Mouse (Mus musculus): ENCODE data around the gene Sptbn1.

The Sptbn1 gene

DNA sequence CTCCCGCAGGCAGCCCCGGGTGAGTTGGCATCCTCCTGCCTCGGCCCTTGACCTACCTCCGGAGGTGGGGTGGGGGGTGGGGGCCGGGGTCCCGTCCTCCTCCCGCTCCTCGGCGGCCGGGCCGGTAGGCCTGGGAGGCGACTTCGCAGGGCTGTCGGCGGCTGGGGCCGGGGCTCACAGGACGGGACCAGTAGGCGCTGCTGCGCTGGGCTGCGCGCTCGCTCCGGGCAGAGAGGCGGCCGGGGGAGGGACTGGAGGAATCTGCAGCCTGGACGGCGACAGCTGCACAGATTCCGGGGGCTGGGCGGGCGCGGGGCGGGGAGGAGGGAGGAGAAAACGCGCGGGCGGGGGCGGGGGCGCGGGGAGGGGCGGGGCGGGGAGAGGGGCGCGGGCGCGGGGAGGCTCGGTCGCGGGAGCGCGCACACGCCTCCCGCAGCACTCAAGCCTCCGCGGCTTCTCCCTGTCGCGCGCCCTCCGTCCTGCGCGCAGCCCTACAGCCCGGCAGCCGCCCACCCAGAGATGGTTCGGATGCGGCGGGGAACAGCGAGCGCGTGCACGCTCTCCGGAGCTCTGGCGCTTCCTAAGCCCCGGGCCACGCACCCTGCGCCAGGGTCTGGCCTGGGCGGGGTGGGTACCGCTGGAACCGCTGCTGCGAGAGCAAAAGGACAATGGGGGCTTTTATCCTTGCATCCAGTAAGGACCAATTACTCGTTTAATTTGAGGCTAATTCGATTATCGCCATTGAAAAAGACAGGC, at the start of gene Sptbn1:
TSS of gene Sptbn1 (minus strand) at position 284 of the 756 bp plus-strand sequence.
- peak; percentile 87 for DNase-seq (ENCODE audit: low spot score)

- no peak for DNase-seq (ENCODE audit: low spot score)
Measured at GRCm38 (mm10) chr11:30294279-30294678, 26.3 kb upstream of the Sptbn1 start.

DNA sequence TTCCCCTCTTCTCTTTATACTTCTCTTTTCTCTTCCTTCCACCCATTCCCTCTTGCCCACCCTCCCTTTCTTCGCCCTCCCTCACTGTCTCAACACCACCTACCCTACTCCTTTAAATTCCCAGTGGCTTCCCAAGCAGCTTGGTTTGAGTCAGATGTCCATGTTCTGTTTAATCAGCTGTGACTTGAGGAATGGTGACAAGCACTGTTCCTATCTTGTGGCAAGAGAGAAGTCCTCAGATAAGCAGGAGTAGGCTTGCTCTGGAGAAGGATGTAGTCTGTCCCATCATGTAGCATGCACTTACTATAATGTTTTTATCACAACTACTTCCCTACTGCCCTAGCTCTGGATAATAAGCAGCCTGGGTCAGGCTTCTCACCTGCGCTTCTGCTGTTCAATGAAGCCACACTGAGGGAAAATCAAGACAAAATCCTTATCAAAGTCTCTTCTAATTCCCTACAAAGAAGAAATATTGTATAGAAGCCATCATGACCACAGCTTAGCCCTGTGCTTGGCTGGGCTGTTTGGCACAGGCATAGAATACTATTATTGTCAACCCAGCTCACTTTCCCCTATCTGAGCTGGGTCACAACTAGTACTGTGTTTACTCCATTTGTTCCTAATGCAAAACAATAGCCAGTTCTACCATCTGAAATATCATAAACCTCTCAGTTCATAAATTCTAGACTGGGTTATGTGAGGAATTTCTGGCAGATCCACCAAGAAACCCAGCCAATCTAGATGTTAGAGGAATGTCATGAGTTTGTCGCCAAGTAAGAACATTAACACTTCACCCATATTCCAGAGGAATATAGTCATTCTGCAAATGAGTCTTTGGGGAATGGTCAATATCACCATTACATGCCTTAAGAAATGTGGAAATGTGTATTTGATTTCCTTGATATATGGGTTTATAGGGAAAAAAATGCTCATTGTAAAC, 24.5 kb upstream of the Sptbn1 start:
- DNase-seq (ENCODE audit: low spot score), result no peak

DNA sequence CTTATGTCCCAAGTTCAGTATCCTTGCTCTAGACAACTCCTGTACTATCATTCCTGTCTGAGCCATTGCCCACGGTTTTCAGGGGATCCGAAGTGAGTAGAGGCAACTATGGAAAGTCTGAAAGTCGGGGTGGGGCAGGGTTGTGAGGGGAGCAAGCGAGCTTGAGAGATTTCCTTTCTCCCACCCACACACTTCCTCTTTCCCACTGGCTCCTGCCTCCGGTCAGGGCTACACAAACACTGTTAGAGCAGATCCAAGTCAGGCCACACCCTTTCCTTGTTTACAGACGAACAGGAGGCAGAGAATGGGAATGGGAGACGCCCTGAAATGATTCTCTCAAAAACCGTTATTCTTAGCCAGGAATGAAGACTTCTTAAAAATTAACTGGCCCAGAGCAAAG, 23.2 kb upstream of the Sptbn1 start:
- DNase-seq (ENCODE audit: low spot score), result peak; percentile 36

- peak; percentile 11 for DNase-seq (ENCODE audit: low spot score)
Measured at GRCm38 (mm10) chr11:30289470-30290431, 21.8 kb upstream of the Sptbn1 start.

DNA sequence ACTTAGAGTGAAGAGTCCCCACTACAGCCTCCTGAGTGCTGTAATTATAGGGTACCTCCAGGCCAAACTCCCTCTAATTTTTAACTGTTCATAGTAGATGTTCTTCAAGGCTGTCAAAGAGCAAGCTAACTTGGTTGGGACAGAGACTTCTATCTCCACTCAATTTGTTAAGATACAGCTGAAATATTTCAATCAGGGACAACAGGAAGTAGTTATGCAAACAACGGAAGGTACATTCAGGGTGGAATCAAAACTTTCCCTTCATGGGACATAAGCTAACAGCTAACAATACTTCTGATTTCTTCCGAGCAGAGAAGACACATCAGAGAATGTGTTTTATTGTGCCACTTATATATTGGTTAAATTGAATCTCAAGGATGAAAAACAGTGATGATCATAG, 20.1 kb upstream of the Sptbn1 start:
- no peak for DNase-seq (ENCODE audit: low spot score)

DNA sequence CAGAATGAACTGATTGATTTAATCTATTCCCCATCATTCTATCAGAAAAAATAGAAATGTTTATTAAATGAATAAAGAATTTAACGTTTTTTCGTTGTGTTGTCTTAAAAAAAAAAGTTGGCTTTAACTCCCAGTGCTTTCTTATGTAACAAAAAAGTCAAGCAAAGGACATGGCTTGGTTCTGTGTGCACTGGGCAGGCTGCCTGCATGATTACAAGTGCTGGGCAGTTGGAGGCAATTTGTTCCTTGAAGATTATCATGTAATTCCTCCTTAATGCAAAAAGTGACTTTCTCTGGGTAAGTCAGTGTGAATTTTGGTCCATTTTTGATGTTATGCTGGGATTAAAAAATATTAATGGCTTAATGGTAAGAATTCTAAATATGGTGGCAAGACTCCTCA, 15.7 kb upstream of the Sptbn1 start:
- peak; percentile 54 for DNase-seq (ENCODE audit: low spot score)

DNA sequence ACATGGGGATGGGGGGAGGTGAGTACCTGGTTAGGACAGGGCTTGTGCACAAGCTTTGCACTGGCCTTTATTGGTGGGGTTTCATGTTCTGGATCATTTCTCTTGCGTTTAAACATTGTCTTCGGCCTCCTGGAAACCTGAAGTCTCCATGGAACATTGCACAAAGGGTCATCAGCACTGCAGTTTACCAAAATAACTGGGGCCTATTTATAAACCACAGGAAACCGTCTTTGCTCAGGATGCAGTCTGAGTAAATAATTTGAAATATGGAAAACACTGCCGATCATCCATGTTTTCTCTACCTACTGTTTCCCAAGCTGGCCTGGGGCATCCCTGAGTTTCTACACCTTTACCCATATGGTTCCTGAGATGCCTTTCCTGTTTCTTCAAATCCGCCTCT, 13.1 kb upstream of the Sptbn1 start:
- no peak for DNase-seq (ENCODE audit: low spot score)

- no peak for DNase-seq (ENCODE audit: low spot score)
Measured at GRCm38 (mm10) chr11:30279278-30279677, 11.3 kb upstream of the Sptbn1 start.

GRCm38 (mm10) chr11:30275436-30276031, 7.6 kb upstream of the Sptbn1 start:
- DNase-seq (ENCODE audit: low spot score), result no peak

- no peak for DNase-seq (ENCODE audit: low spot score)
Measured at GRCm38 (mm10) chr11:30269524-30269923, 1.5 kb upstream of the Sptbn1 start.

DNA sequence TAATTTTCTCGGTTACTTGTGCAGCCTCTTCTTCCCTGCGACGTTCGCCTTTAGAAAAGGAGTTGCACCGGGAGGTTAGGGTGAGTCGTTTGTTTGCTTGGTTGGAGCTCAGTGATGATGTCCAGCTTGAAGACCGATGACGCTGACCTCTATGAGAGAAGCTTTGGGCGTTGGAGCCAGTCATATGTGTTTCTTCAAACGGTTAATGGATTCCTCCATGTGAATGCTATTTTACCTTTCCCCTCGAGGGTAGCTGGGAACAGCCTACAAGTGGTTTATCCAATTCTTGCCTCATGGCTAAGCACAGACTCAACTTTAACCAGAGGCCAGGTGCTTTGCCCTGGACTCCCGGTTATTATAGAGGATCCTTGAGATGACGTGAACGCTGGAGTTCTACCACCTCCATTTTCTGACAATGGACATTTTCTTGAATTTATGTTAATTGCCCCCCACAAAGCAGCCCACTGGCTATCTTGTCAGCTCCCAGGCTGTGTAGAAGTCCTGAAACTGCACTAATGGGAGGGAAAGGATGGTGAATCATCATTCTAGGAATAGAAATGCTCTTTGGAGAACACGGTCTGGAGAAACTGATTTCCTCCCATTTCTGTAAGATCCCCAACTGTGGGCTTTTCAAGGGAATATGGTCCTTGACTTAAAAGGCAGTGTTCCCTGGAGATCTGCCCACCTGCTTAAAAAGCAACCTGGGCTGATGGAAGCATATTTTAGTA, 837 bp upstream of the Sptbn1 start:
- no peak for DNase-seq (ENCODE audit: low spot score)

- DNase-seq (ENCODE audit: low spot score), result peak; percentile 60
Measured at GRCm38 (mm10) chr11:30267036-30267891, 711 bp downstream of the Sptbn1 start.

- no peak for DNase-seq (ENCODE audit: low spot score)
Measured at GRCm38 (mm10) chr11:30266691-30267035, 1.3 kb downstream of the Sptbn1 start.

DNA sequence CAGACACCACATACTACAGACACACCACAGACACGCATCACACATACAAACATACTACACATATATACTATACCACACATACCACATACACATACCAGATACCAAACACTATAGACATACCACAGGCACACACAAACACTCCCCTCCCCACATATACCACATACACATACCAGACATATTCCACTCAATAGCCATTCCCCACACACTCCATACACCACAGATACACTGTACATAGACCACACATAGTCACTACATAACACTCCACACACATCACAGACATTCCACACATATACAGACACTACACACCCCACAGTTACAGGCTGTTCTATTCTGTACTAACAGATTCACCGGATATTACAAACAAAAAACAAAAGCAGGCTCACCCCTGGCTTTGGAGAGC, 2.3 kb downstream of the Sptbn1 start:
- DNase-seq (ENCODE audit: low spot score), result no peak

GRCm38 (mm10) chr11:30263627-30264026, 4.3 kb downstream of the Sptbn1 start:
- no peak for DNase-seq (ENCODE audit: low spot score)

- DNase-seq (ENCODE audit: low spot score), result no peak
Measured at GRCm38 (mm10) chr11:30258739-30259350, 9.1 kb downstream of the Sptbn1 start.

- no peak for DNase-seq (ENCODE audit: low spot score)
Measured at GRCm38 (mm10) chr11:30257812-30258211, 10.2 kb downstream of the Sptbn1 start.

DNA sequence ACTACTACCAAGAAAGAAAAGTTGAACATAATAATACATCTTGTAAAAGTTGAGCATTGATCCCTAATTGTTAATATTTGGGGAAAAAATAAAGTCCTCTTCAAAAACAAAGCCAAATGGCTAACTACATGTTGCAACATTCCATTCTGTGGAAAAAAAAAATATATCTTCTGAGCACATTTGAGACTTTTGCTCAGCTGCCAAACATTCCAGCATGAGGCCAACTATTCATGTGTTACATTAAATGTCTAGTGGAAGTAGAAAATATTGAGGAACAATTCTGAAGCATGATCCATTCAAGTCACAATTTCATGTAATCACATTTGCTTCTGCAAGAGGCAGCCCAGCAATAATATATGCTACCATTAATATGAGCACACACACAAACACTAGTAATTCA, 10.9 kb downstream of the Sptbn1 start:
- no peak for DNase-seq (ENCODE audit: low spot score)

- no peak for DNase-seq (ENCODE audit: low spot score)
Measured at GRCm38 (mm10) chr11:30256491-30256890, 11.5 kb downstream of the Sptbn1 start.

Data from testis, postnatal 14 days (tissue).